Mouse (Mus musculus): ENCODE measurements around the gene Gm37240. TPM values are rescaled to one million over a fixed set of nuclear protein-coding genes. Genes with fewer than 3 reads are reported as not detected.

Gm37240 gene
- polyA plus RNA-seq, 1 experiment, result not detected

GRCm38 (mm10) chr3:85024817-85025705 is 862.3 kb downstream of the Gm37240 start:
- TF ChIP-seq POLR2A (IDR thresholded peaks at IDR 0.05; ENCODE audit: insufficient read depth, low read depth, low read length) (no peak), CTCF (IDR thresholded peaks at IDR 0.05; ENCODE audit: insufficient read depth, low read depth, low read length) (no peak)
- Histone ChIP-seq H3K4me3 (ENCODE audit: insufficient read depth, low read depth, low read length) (no peak overlapping the region), H3K27ac (ENCODE audit: insufficient read depth, low read depth, low read length) (peak overlapping the region; percentile 90), H3K4me1 (ENCODE audit: control insufficient read depth, insufficient read depth, low read length) (peaks cover 27% of the 10 kb centered on the region)
- 17% methylated on average over 6 of the region's 6 CpGs for WGBS

- 71% methylated on average over 2 of the region's 2 CpGs for WGBS
- no peak overlapping the region for H3K4me3 ChIP-seq (ENCODE audit: insufficient read depth, low read depth, low read length)
- peak overlapping the region; percentile 90 for H3K27ac ChIP-seq (ENCODE audit: insufficient read depth, low read depth, low read length)
- no peak for TF ChIP-seq POLR2A (IDR thresholded peaks at IDR 0.05; ENCODE audit: insufficient read depth, low read depth, low read length)
- TF ChIP-seq CTCF (IDR thresholded peaks at IDR 0.05; ENCODE audit: insufficient read depth, low read depth, low read length), result no peak
- peaks cover 27% of the 10 kb centered on the region for H3K4me1 ChIP-seq (ENCODE audit: control insufficient read depth, insufficient read depth, low read length)
Observed at GRCm38 (mm10) chr3:85024237-85024636, 863.1 kb downstream of the Gm37240 start.

- Histone ChIP-seq H3K27ac (ENCODE audit: insufficient read depth, low read depth, low read length) (no peak overlapping the region), H3K4me1 (ENCODE audit: control insufficient read depth, insufficient read depth, low read length) (peaks cover 27% of the 10 kb centered on the region), H3K4me3 (ENCODE audit: insufficient read depth, low read depth, low read length) (no peak overlapping the region)
- TF ChIP-seq POLR2A (IDR thresholded peaks at IDR 0.05; ENCODE audit: insufficient read depth, low read depth, low read length) (no peak), CTCF (IDR thresholded peaks at IDR 0.05; ENCODE audit: insufficient read depth, low read depth, low read length) (no peak)
- 45% methylated on average over 11 of the region's 11 CpGs for WGBS
Observed at GRCm38 (mm10) chr3:85022800-85023199, 864.5 kb downstream of the Gm37240 start.

GRCm38 (mm10) chr3:85021816-85022215 is 865.5 kb downstream of the Gm37240 start:
- TF ChIP-seq POLR2A (IDR thresholded peaks at IDR 0.05; ENCODE audit: insufficient read depth, low read depth, low read length), result no peak
- no peak for TF ChIP-seq CTCF (IDR thresholded peaks at IDR 0.05; ENCODE audit: insufficient read depth, low read depth, low read length)
- 94% methylated on average over 6 of the region's 6 CpGs for WGBS
- no peak overlapping the region for H3K27ac ChIP-seq (ENCODE audit: insufficient read depth, low read depth, low read length)
- no peak overlapping the region for H3K4me3 ChIP-seq (ENCODE audit: insufficient read depth, low read depth, low read length)
- H3K4me1 ChIP-seq (ENCODE audit: control insufficient read depth, insufficient read depth, low read length), result peaks cover 27% of the 10 kb centered on the region

GRCm38 (mm10) chr3:85020137-85020536 is 867.2 kb downstream of the Gm37240 start:
- TF ChIP-seq CTCF (IDR thresholded peaks at IDR 0.05; ENCODE audit: insufficient read depth, low read depth, low read length), result no peak
- Histone ChIP-seq H3K4me1 (ENCODE audit: control insufficient read depth, insufficient read depth, low read length) (peaks cover 28% of the 10 kb centered on the region), H3K4me3 (ENCODE audit: insufficient read depth, low read depth, low read length) (no peak overlapping the region), H3K27ac (ENCODE audit: insufficient read depth, low read depth, low read length) (0 out of 2 replicates have a peak overlapping the region, but pooled peaks have one; percentile 4)

GRCm38 (mm10) chr3:85015667-85016066 is 871.7 kb downstream of the Gm37240 start:
- 41% methylated on average over 9 of the region's 9 CpGs for WGBS
- H3K4me3 ChIP-seq (ENCODE audit: insufficient read depth, low read depth, low read length), result no peak overlapping the region
- no peak for TF ChIP-seq CTCF (IDR thresholded peaks at IDR 0.05; ENCODE audit: insufficient read depth, low read depth, low read length)
- no peak for TF ChIP-seq POLR2A (IDR thresholded peaks at IDR 0.05; ENCODE audit: insufficient read depth, low read depth, low read length)
- peak overlapping the region; percentile 47; the same call in 1 of the 2 replicates for H3K27ac ChIP-seq (ENCODE audit: insufficient read depth, low read depth, low read length)
- peaks cover 11% of the 10 kb centered on the region for H3K4me1 ChIP-seq (ENCODE audit: control insufficient read depth, insufficient read depth, low read length)

- WGBS, result 62% methylated on average over 6 of the region's 6 CpGs
- Histone ChIP-seq H3K27ac (ENCODE audit: insufficient read depth, low read depth, low read length) (no peak overlapping the region), H3K4me1 (ENCODE audit: control insufficient read depth, insufficient read depth, low read length) (peaks cover 9% of the 10 kb centered on the region), H3K4me3 (ENCODE audit: insufficient read depth, low read depth, low read length) (no peak overlapping the region)
- TF ChIP-seq POLR2A (IDR thresholded peaks at IDR 0.05; ENCODE audit: insufficient read depth, low read depth, low read length) (no peak), CTCF (IDR thresholded peaks at IDR 0.05; ENCODE audit: insufficient read depth, low read depth, low read length) (no peak)
Observed at GRCm38 (mm10) chr3:85012889-85013288, 874.4 kb downstream of the Gm37240 start.

GRCm38 (mm10) chr3:85005257-85005656 is 882.1 kb downstream of the Gm37240 start:
- WGBS, result 81% methylated on average over 2 of the region's 2 CpGs

GRCm38 (mm10) chr3:84988880-84989279 is 898.4 kb downstream of the Gm37240 start:
- no peak overlapping the region for H3K4me3 ChIP-seq (ENCODE audit: insufficient read depth, low read depth, low read length)
- 94% methylated on average over 4 of the region's 4 CpGs for WGBS
- no peak for TF ChIP-seq CTCF (IDR thresholded peaks at IDR 0.05; ENCODE audit: insufficient read depth, low read depth, low read length)
- no peak for TF ChIP-seq POLR2A (IDR thresholded peaks at IDR 0.05; ENCODE audit: insufficient read depth, low read depth, low read length)
- no peaks in the 10 kb centered on the region for H3K4me1 ChIP-seq (ENCODE audit: control insufficient read depth, insufficient read depth, low read length)
- H3K27ac ChIP-seq (ENCODE audit: insufficient read depth, low read depth, low read length), result no peak overlapping the region

More at GRCm38 (mm10) chr3:85005257-85005656, 882.1 kb downstream of the Gm37240 start:
- Histone ChIP-seq H3K4me3 (ENCODE audit: insufficient read depth, low read depth, low read length) (no peak overlapping the region), H3K27ac (ENCODE audit: insufficient read depth, low read depth, low read length) (no peak overlapping the region), H3K4me1 (ENCODE audit: control insufficient read depth, insufficient read depth, low read length) (peaks cover 3% of the 10 kb centered on the region; the same call in 1 of the 2 replicates)
- TF ChIP-seq CTCF (IDR thresholded peaks at IDR 0.05; ENCODE audit: insufficient read depth, low read depth, low read length), result no peak

All from olfactory bulb, adult 2 months (tissue).